Mouse (Mus musculus) bone marrow, adult 2 months (tissue): ENCODE data around the gene Anks1b. TPM values are rescaled to one million over a fixed set of nuclear protein-coding genes. Genes with fewer than 3 reads are reported as not detected.

ENCODE experiments used
- H3K27ac ChIP-seq: fragments of 200-500 bp; 2 replicates; pipeline ENCODE4 v1.5.1; 2012; ENCODE audit warnings: low read depth, mild to moderate bottlenecking, control low read depth, inconsistent platforms, low read length; ENCODE audit not compliant: control insufficient read depth, poor library complexity, insufficient read depth
- H3K4me1 ChIP-seq: fragments of 200-500 bp; 2 replicates; pipeline ENCODE4 v1.6.1; 2011; ENCODE audit warnings: low read length; ENCODE audit not compliant: control insufficient read depth, insufficient read depth
- H3K4me3 ChIP-seq: fragments of 200-500 bp; replicated peaks from 2 replicates; pipeline ENCODE3; 2011; ENCODE audit warnings: mild to moderate bottlenecking, low read depth, low read length, control low read depth; ENCODE audit not compliant: control insufficient read depth
- CTCF ChIP-seq: fragments of 200-500 bp; IDR thresholded peaks from 2 replicates; pipeline ENCODE4 v1.5.1; 2011; ENCODE audit warnings: low read length, control low read depth; ENCODE audit not compliant: control insufficient read depth, insufficient read depth
- POLR2A ChIP-seq: fragments of 200-500 bp; IDR thresholded peaks from 2 replicates; pipeline ENCODE4 v1.6.1; 2011; ENCODE audit warnings: low read depth, mild to moderate bottlenecking, control low read depth, low read length, borderline replicate concordance; ENCODE audit not compliant: control insufficient read depth
- WGBS: fragments of 180-500 bp; shearing (Covaris S2); methylation state at CpG from one replicate; pipeline ENCODE4 v1.1.7; 2018; 5-methylcytosine and 5-hydroxymethylcytosine counted together
- polyA plus RNA-seq: library from polyadenylated mRNA; stranded (reverse); fragments of >200 nt; gene quantifications from 2 replicates; pipeline ENCODE4 v1.2.4, GENCODE M21; 2011; ENCODE audit warnings: low replicate concordance; ENCODE audit not compliant: missing spikeins, insufficient read depth, insufficient read length

Gene Anks1b
- polyA plus RNA-seq, 1 experiment = not detected

DNA sequence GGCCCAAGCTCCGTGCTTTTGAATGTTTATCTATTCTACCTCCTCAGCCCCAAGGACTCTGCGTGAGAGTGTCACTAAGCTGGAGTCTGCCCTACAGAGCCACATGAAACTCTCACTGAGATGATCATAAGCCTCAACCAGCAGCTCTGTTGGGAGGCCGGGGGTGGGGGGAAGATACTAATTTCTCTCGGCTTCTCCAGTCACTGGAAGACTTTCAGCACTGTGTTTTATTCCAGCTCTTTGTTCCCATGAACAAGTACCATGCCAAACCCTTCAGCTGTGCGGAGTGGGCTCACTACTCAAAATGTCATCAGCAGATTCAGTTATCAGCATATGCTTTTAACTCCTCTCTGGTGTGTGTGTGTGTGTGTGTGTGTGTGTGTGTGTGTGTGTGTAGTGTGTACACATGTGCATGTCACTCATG, 849.8 kb downstream of the Anks1b start:
- H3K27ac ChIP-seq = no peak overlapping the region
- 71% methylated on average over 5 of the region's 5 CpGs for WGBS

DNA sequence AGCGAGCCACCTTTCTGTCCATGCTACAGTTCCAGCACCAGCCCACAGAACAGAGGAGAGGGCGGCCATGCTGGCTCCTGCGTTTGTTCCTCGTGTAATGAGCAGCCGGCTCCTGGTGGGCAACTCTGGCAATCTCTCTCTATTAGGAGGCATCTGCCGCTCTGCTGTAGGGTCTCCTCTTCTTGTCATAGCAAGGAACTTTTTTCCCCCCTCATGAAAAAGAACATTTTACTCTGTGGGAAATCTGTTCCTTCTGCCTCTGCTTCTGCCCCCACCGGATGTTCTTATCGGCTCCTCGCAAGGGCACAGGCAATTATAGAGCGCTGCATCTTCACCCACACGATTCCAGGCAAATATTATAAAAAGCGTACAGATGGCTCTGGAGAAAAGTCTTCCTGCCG, 850.6 kb downstream of the Anks1b start:
- Histone ChIP-seq H3K27ac (no peak overlapping the region), H3K4me3 (no peak overlapping the region), H3K4me1 (no peaks in the 10 kb centered on the region)
- WGBS = 83% methylated on average over 13 of the region's 13 CpGs
- TF ChIP-seq POLR2A = no peak
- no peak for TF ChIP-seq CTCF

More for the DNA sequence above, 849.8 kb downstream of the Anks1b start:
- TF ChIP-seq CTCF = no peak
- no peak for TF ChIP-seq POLR2A
- Histone ChIP-seq H3K4me1 (no peaks in the 10 kb centered on the region), H3K4me3 (no peak overlapping the region)

DNA sequence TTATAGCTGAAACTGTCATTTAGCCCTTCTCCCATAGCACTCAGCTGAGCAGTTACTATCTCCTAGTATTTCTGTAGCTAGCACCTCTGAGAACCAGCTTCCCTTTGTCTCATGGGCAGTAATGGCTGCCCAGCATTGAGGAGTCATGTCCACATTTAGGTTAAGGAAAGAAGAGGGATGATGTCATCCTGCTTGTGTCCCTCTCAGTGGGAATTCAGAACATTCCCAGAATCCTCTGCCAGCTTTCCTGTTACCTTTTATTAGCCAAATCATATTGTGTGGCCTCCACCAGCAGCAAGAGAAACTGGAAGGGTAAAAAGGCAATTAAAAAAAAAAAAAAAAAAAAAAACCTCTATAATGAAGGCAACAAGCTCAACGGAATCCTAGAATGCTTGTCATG, 851.6 kb downstream of the Anks1b start:
- Histone ChIP-seq H3K27ac (no peak overlapping the region), H3K4me1 (no peaks in the 10 kb centered on the region), H3K4me3 (no peak overlapping the region)
- TF ChIP-seq POLR2A = no peak
- 74% methylated on average over 1 of the region's 1 CpGs for WGBS

DNA sequence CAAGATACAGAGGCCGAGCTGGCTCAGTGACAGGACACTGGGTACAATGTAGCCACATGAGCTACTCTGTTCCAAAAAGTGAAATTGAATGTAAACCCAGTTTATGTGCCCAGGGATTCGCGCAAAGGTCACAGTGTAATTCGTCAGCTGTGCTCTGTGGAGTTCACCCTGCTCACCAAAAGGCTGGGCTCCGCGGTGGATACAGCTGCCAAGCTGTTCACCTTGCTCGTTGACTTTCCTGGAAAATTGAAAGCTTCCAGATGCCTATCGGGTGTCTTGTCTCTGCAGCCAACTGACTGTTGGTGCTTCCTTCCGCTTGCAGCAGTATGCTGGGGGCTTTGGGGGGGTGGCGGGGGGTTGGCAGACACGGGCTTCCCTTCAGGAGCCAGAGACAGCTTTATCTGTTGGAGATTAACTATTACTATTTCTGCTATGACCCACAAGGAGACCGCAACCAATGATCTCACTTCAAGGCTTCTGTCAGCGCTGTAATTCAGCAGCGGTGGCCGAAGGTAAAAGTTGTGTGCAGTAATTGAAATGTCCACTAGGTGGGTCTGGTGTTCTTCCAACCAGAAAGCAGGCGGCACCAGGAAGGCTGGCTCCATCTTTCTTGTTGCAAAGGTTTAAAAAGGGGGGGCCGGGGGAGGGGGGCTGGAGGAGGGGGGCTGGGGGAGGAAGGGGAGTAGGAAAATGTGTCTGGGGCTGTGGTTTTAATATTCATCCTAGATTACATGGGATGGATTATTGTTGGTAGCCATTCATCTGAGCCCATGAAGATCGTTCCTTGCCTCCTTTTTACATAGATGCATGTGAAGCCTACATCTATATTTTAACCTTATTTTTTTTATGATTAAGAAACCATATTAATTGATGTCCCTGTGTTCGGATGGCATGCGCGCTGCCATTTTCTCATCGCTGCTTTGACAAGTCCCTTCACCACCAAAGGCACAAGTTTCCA, 855.4 kb downstream of the Anks1b start:
- WGBS = 19% methylated on average over 22 of the region's 22 CpGs
- no peaks in the 10 kb centered on the region for H3K4me1 ChIP-seq
- H3K27ac ChIP-seq = no peak overlapping the region
- H3K4me3 ChIP-seq = no peak overlapping the region
- TF ChIP-seq POLR2A (no peak), CTCF (peak; percentile 49)

DNA sequence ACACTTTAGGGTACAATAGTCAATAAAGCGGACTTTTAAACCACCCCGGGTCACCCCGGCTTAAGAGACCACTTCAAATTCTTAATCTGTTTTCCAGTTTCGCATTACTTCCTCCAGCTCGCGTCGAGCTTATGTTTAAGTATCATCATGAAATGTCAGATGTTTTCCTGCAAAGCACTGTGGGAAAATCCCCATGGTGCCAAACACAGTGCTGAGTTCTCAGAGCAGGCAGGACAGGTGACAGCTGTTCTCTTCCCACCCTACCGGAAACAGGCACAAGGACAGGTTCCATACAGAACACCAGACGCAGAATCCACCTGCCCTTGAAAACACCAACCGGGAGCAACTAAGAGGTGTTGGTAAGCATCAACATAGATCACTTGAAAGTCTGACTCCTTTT, 856.2 kb downstream of the Anks1b start:
- Histone ChIP-seq H3K27ac (no peak overlapping the region), H3K4me1 (no peaks in the 10 kb centered on the region), H3K4me3 (no peak overlapping the region)
- WGBS = 47% methylated on average over 10 of the region's 10 CpGs
- no peak for TF ChIP-seq CTCF
- no peak for TF ChIP-seq POLR2A

DNA sequence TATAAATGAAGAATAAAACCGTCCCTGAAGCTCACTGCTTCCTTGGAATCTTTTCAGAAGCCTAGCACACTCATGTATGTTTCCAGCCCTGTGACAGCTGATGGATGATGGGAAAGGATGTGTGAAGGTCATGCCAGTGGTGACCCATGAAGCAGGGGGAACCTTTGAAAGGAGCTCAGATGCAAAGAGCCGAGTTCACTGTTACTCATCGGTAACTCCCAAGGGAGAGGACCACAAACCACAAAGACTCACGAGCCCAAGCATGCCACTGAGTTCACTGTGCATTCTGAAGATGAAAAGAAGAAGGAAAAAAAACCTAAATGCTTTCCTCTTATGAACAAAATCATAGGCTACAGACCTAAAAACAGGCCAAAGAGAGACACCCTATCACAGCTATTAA, 859.5 kb downstream of the Anks1b start:
- 25% methylated on average over 4 of the region's 4 CpGs for WGBS
- TF ChIP-seq CTCF (no peak), POLR2A (no peak)
- Histone ChIP-seq H3K4me3 (no peak overlapping the region), H3K27ac (no peak overlapping the region), H3K4me1 (no peaks in the 10 kb centered on the region)

DNA sequence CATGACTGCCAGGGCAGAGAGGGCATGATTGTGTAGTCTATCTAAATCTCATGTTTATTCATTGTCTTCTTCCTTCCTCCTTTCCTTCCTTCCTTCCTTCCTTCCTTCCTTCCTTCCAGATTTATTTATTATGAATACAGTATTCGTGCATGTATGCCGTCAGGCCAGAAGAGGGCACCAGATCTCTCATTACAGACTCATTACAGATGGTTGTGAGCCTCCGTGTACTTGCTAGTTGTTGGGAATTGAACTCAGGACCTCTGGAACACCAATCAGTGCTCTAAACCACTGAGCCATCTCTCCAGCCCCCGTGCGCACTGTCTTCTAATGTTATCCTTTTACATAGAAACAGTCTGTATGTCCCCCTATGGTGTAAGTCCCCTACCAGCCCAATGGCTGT, 860.3 kb downstream of the Anks1b start:
- WGBS = 24% methylated on average over 5 of the region's 5 CpGs
- no peak overlapping the region for H3K4me3 ChIP-seq

DNA sequence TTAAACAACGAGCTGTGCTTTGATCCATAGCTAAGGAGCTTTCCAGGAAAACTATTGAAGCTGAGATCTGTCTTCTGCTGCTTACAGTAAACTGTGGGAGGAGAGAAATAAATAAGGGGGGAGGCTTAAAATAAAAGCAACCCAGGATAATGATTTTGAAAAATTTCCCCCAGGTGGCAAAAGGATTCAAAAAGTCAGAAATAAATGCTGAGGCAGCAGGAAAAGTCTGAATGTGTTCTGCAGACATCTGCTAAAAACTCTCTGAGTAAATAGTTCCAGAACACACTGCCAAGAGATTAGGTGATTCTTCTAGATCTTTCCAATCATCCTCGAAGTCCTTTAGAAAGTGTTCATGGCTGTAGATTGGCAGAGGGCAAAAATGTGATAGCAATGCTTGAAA, 865.2 kb downstream of the Anks1b start:
- Histone ChIP-seq H3K27ac (no peak overlapping the region), H3K4me1 (no peaks in the 10 kb centered on the region), H3K4me3 (no peak overlapping the region)
- TF ChIP-seq POLR2A = no peak
- no peak for TF ChIP-seq CTCF
- WGBS = 68% methylated on average over 2 of the region's 2 CpGs

More for the DNA sequence above, 860.3 kb downstream of the Anks1b start:
- Histone ChIP-seq H3K4me1 (no peaks in the 10 kb centered on the region), H3K27ac (no peak overlapping the region)
- TF ChIP-seq POLR2A = no peak
- no peak for TF ChIP-seq CTCF

DNA sequence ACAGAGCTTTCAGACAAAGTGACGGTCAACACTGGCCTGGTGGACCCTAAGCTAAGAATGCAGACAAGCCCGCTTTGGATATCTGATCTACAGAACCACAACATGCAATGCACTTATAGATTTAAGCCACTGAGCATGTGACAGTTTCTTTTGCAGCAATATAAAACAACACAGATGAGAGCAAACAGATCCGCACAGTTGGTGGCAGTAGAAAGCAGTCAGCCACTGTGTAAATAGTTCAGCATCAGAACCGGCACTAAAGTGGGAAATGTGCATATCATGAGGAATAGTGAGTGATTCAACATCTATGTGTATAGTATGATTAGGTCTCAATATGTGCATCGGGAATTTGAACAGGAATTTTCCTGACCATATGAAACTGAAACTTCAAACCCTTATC, 867.6 kb downstream of the Anks1b start:
- H3K27ac ChIP-seq = no peak overlapping the region
- WGBS = 80% methylated on average over 5 of the region's 5 CpGs
- H3K4me3 ChIP-seq = no peak overlapping the region
- no peaks in the 10 kb centered on the region for H3K4me1 ChIP-seq
- no peak for TF ChIP-seq POLR2A
- no peak for TF ChIP-seq CTCF
